In the genomic region with DNA sequence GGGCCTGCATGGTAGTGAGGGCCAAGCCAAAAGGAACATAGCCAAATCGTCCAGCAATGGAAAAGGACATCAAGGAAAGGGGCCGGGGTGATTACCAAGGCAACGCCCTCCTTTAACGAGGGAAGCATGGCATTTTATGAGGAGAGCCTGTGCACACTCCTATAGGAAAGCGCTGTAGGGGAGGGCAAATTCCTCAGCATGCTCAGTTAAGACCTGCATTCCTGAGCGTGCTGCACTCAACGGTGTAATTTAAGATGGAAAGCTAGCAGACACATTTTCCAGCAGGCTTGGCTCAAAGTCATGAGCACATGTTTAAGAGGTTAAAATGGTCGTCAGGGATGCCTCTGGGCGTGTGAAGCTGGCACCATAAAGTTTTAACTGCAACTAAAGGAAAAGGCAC, we compare ENCODE assay signal across 8 mouse cellular contexts. TPM values are rescaled to one million over a fixed set of nuclear protein-coding genes. Genes with fewer than 3 reads are reported as not detected.
DNase-seq lines count a peak whose midpoint lies in the region; ATAC-seq lines count a peak whose summit lies in the region.

No protein-coding gene starts in this region.

- H3K9ac ChIP-seq in forebrain, embryonic 15.5 days (replicated peaks), result no peak overlapping the region
- no peak overlapping the region for H3K9ac ChIP-seq in intestine, embryonic 14.5 days (ENCODE audit: low read length)

- peak overlapping the region; percentile 76 for H3K27ac ChIP-seq in forebrain, embryonic 10.5 days
- H3K27ac ChIP-seq in forebrain, embryonic 15.5 days (replicated peaks), result no peak overlapping the region
- H3K27ac ChIP-seq in intestine, embryonic 14.5 days (ENCODE audit: low read depth), result no peak overlapping the region

- no peaks in the 10 kb centered on the region for H3K9me3 ChIP-seq in forebrain, embryonic 10.5 days
- H3K9me3 ChIP-seq in forebrain, embryonic 15.5 days, result no peaks in the 10 kb centered on the region
- H3K9me3 ChIP-seq in intestine, embryonic 14.5 days (ENCODE audit: control insufficient read depth, low read length), result no peaks in the 10 kb centered on the region

- H3K36me3 ChIP-seq in forebrain, embryonic 10.5 days (replicated peaks), result no peaks in the 10 kb centered on the region
- no peaks in the 10 kb centered on the region for H3K36me3 ChIP-seq in forebrain, embryonic 15.5 days
- no peaks in the 10 kb centered on the region for H3K36me3 ChIP-seq in intestine, embryonic 14.5 days (ENCODE audit: control insufficient read depth, insufficient read depth, low read length)

- H3K27me3 ChIP-seq in forebrain, embryonic 10.5 days (ENCODE audit: poor library complexity, severe bottlenecking), result no peaks in the 10 kb centered on the region
- no peaks in the 10 kb centered on the region for H3K27me3 ChIP-seq in forebrain, embryonic 15.5 days
- no peaks in the 10 kb centered on the region for H3K27me3 ChIP-seq in intestine, embryonic 14.5 days (replicated peaks; ENCODE audit: control insufficient read depth, insufficient read depth, low read length)

- peaks cover 19% of the 10 kb centered on the region for H3K4me1 ChIP-seq in forebrain, embryonic 10.5 days
- 0 out of 2 replicates have a peak, but pooled peaks cover 4% of the 10 kb centered on the region for H3K4me1 ChIP-seq in forebrain, embryonic 15.5 days
- peaks cover 23% of the 10 kb centered on the region for H3K4me1 ChIP-seq in intestine, embryonic 14.5 days (replicated peaks; ENCODE audit: control insufficient read depth, insufficient read depth, low read length)

- no peak overlapping the region for H3K4me3 ChIP-seq in forebrain, embryonic 10.5 days
- no peak overlapping the region for H3K4me3 ChIP-seq in forebrain, embryonic 15.5 days
- H3K4me3 ChIP-seq in intestine, embryonic 14.5 days (ENCODE audit: low read depth, low read length), result no peak overlapping the region

- 26% methylated on average over 9 of the region's 9 CpGs for WGBS in forebrain, embryonic 10.5 days
- 17% methylated on average over 9 of the region's 9 CpGs for WGBS in forebrain, embryonic 15.5 days
- WGBS in intestine, embryonic 14.5 days, result 9% methylated on average over 9 of the region's 9 CpGs

- ATAC-seq in forebrain, embryonic 15.5 days (replicated peaks), result no peak
- ATAC-seq in intestine, embryonic 14.5 days (replicated peaks; ENCODE audit: low FRiP score, low TSS enrichment, low read depth), result peak; percentile 87
- ATAC-seq in frontal cortex, adult (ENCODE audit: low TSS enrichment), result no peak
- ATAC-seq in erythroblast, adult 5-6 weeks (replicated peaks; ENCODE audit: low FRiP score, poor library complexity, severe bottlenecking), result no peak

- no peak overlapping the region for H3K4me2 ChIP-seq in forebrain, embryonic 15.5 days (replicated peaks)
- 0 out of 2 replicates have a peak overlapping the region, but pooled peaks have one; percentile 11 for H3K4me2 ChIP-seq in intestine, embryonic 14.5 days (ENCODE audit: low read length)

- peak; percentile 60 for DNase-seq in forebrain, embryonic 10.5 days (ENCODE audit: extremely low spot score, low spot score)
- DNase-seq in embryo, embryonic 11 days, result peak; percentile 79
- DNase-seq in intestine, embryonic 14.5 days (ENCODE audit: low spot score), result peak; percentile 60
- DNase-seq in mesoderm, embryonic 11.5 days (ENCODE audit: low read depth, low spot score), result peak; percentile 90
- no peak for DNase-seq in layer of hippocampus, postnatal 36 days

RNA-seq across cellular contexts. Expression of a gene that starts 56.6 kb away (rescaled TPM):
- not detected in 2 replicates for polyA plus RNA-seq in forebrain, embryonic 10.5 days (2016; fragmentation: Nextera tagmentation; extraction: Ambion mirVana)
- polyA plus RNA-seq in forebrain, embryonic 15.5 days (2015; fragmentation: Nextera tagmentation; extraction: Ambion mirVana), result not detected in 2 replicates
- not detected in 2 replicates for polyA plus RNA-seq in intestine, embryonic 14.5 days (2014; fragmentation: Nextera tagmentation; extraction: Ambion mirVana)
- total RNA-seq in layer of hippocampus, postnatal 36 days (2021), result not detected
- not detected in 2 replicates for total RNA-seq in erythroblast, adult 5-6 weeks (2015; ENCODE audit: low replicate concordance)
- total RNA-seq in erythroblast, adult 5-6 weeks (2017; ENCODE audit: low replicate concordance), result not detected in 2 replicates

Comparison
In these comparisons a context has a peak if more than half of its experiments do, and no peak if none do; other contexts are left out.
1. DNase-seq: peak in forebrain, embryonic 10.5 days (single experiment), embryo, embryonic 11 days (single experiment), intestine, embryonic 14.5 days (single experiment) and mesoderm, embryonic 11.5 days (single experiment); none in layer of hippocampus, postnatal 36 days (0 of 2).